Mouse (Mus musculus): Measurements from ENCODE around the gene Pacs1.

The Pacs1 gene

DNA sequence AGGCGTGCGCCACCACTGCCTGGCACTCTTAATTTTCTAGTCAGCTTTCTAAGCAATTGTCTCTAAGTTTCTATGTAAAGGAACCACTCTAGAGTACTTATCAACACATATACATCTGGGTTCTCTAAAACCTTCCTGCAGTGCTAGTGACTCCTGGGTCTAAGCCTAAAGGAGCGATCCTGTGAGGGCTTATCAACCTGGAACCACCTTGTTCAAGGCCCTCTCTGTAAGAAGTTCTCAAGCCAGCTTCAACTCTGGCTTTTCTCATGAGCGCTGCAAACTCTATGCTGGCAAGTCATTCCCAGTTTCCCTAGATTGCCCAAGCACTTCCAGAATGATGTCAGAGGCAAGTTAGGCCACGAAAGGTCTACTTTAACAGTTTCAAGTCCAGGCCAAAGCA, 5.9 kb downstream of the Pacs1 start:
- 96% methylated on average over 5 of the region's 5 CpGs for WGBS

- 65% methylated on average over 3 of the region's 3 CpGs for WGBS
Measured at GRCm38 (mm10) chr19:5257140-5257539, 15.8 kb downstream of the Pacs1 start.

- WGBS = 100% methylated on average over 1 of the region's 1 CpGs
Measured at GRCm38 (mm10) chr19:5236981-5237380, 35.9 kb downstream of the Pacs1 start.

- 53% methylated on average over 4 of the region's 4 CpGs for WGBS
Measured at GRCm38 (mm10) chr19:5232696-5233095, 40.2 kb downstream of the Pacs1 start.

DNA sequence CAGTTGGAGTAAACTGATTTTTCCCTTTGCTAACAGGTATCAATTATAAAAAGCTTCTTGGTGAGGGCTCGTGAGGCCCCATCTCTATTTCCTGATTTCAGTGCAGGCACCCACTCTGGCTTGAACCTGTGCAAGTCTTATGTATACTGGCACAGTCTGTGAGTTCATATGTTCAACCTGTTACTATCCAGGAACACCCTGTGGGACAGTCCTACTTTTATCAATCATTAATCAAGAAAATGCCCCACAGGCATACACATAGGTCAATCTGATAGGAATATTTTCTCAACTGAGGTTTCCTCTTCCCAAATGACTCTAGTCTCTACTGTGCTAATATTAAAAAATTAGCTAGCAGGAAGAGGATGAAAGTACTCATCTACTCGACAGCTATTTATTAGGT, 42.8 kb downstream of the Pacs1 start:
- WGBS = 83% methylated on average over 2 of the region's 2 CpGs

DNA sequence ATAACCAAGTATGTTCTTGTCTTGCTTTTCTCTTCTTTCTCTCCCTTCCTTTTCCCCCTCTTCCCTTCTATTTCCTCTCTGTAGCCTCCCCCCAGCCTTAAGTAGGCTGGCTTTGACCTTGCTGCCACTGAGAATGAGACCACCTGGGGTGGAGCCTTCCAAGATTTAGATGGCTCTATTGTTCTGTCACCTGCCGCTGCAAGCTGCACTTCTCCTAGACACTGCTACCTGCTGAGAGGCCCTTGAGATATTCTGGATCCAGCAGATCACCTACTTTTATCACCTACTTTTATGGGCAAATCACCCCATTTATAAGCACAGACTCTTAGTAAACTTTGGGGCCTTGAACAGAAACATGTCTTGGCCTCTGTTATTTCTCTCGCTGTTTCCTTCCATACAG, 48.3 kb downstream of the Pacs1 start:
- 49% methylated on average over 2 of the region's 2 CpGs for WGBS

GRCm38 (mm10) chr19:5224077-5224476, 48.8 kb downstream of the Pacs1 start:
- 84% methylated on average over 4 of the region's 4 CpGs for WGBS

DNA sequence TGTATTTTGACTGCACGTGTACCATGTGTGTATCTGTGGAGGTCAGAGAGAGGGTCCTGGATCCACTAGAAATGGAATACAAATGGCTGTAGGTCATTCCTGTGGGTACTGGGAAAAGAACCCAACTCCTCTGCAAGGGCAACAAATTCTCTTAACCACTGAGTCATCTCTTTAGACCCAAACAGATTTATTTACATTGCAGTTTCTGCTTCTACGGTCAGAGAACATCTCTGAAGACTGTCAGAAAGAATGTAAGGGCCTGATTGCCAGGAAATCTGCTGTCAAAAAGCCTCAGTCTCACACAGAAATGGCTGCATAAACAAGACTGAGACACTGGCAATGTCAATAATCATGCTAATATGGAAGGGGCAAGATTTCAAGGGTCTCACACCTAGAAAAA, 51.0 kb downstream of the Pacs1 start:
- WGBS = 79% methylated on average over 2 of the region's 2 CpGs

GRCm38 (mm10) chr19:5221219-5221723, 51.6 kb downstream of the Pacs1 start:
- WGBS = 28% methylated on average over 2 of the region's 2 CpGs

DNA sequence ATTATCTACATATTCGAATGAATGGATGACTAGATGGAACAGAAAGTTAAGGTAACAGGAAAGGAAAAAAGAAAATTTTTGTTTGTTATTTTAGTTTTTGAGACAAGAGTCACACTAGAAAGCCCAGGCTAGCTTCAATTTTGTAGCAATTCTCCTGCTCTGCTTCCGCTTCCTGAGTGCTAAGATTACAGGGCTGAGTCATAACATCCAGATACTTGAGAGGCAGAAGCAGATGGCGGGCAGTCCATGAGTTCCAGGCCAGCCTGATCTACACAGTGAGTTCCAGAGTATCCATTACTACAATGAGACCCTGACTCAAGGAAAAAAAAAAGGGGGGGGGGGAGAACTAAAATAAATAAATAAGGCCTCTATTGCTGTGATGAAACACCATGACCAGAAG, 52.5 kb downstream of the Pacs1 start:
- WGBS = 79% methylated on average over 3 of the region's 3 CpGs

DNA sequence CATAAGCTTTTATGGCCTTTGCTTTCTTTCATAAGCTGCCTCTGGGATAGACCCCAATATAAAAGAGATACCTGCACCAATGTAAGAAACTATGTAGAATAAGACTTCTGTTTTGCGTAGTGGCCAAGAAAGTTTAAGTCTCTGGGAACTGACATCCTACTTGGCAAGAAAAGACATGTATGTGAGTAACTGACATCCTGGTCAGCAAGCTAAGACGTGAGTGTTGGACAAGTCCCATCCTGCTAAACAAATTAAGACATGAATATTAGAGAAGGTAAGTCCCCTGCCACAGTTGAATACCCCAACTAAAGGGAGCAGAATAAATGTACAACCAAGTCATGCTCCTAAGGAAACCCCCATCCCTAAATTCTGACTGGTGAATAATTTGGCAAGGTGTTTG, 71.2 kb downstream of the Pacs1 start:
- 88% methylated on average over 2 of the region's 2 CpGs for WGBS

- 92% methylated on average over 4 of the region's 4 CpGs for WGBS
Measured at GRCm38 (mm10) chr19:5200617-5201016, 72.3 kb downstream of the Pacs1 start.

DNA sequence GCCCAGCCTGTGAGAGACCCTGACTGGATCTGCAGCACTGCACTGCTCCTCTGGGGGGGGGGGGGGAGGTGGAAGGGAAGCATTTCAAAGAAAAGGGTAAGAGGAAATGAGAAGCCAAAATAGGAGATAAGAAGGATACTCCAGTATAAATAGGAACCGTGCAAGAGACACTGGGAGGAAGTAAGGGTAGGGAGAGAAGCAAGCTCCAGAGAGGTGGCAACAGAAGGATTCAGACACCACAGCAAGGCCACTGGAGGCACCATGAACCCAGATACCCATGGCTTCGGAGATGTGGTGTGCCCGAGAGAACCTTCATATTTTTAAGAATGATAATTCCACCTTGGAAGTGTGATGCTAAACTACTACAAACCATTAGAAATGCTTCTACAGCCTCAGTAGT, 74.4 kb downstream of the Pacs1 start:
- WGBS = 66% methylated on average over 3 of the region's 3 CpGs

GRCm38 (mm10) chr19:5195417-5196035, 77.4 kb downstream of the Pacs1 start:
- WGBS = 56% methylated on average over 7 of the region's 7 CpGs

- WGBS = 82% methylated on average over 2 of the region's 2 CpGs
Measured at GRCm38 (mm10) chr19:5187439-5187838, 85.5 kb downstream of the Pacs1 start.

DNA sequence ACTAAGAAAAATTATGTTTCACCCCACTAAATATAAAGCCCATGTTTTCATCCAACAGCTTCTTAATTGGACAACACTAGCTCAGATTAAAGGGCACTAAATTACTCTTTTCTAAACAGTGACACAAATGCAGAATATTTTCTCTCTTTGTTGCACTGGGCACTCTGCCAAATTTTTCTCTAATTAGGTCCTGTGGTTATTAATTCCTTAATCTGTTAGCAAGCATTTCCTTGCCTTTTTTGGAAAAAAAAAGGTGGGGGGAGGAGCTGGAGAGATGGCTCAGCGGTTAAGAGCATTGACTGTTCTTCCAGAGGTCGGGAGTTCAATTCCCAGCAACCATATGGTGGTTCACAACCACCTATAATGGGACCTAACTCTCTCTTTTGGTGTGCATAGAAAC, 91.0 kb downstream of the Pacs1 start:
- 56% methylated on average over 2 of the region's 2 CpGs for WGBS

GRCm38 (mm10) chr19:5178631-5179030, 94.3 kb downstream of the Pacs1 start:
- 76% methylated on average over 5 of the region's 5 CpGs for WGBS

GRCm38 (mm10) chr19:5170430-5170829, 102.5 kb downstream of the Pacs1 start:
- 77% methylated on average over 1 of the region's 1 CpGs for WGBS

- 93% methylated on average over 4 of the region's 4 CpGs for WGBS
Measured at GRCm38 (mm10) chr19:5167477-5167876, 105.4 kb downstream of the Pacs1 start.

DNA sequence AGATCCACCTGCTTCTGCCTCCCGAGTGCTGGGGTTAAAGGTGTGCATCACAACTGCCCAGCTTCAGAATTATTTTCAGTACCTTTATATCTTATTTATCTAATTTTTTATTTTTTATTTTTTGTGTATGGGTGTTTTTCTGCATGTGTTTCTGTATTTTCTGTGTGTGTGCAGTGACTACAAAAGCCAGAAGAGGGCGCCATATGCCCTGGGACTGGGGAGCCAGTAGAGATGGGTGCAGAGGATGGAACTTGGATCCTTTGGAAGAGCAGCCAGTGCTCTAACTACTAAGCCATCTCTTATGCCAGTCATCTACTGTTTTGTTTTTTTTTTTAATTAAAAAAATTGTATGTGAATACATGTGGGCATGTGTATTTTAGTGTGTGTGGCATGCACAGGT, 108.5 kb downstream of the Pacs1 start:
- 78% methylated on average over 2 of the region's 2 CpGs for WGBS

DNA sequence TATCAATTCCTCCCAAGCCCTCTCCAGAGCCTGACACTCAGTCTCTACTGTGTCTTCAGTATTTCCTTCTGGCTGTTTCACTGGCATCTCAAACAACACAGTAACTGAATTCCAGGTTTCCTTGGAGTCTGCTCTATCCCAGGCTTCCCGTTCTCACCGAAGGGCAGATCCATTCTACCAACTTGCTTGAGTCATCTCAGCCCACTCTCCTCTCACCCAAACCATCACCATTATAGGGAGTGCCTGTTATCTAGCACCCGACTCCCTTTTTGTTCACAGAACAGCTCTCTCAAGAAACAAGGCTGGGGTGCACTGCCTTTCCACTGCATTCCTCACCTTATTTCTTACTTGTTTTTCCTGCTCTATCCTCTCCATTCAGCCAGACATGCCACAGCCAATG, 111.0 kb downstream of the Pacs1 start:
- 57% methylated on average over 3 of the region's 3 CpGs for WGBS

GRCm38 (mm10) chr19:5152261-5152660, 120.7 kb downstream of the Pacs1 start:
- 83% methylated on average over 6 of the region's 6 CpGs for WGBS

DNA sequence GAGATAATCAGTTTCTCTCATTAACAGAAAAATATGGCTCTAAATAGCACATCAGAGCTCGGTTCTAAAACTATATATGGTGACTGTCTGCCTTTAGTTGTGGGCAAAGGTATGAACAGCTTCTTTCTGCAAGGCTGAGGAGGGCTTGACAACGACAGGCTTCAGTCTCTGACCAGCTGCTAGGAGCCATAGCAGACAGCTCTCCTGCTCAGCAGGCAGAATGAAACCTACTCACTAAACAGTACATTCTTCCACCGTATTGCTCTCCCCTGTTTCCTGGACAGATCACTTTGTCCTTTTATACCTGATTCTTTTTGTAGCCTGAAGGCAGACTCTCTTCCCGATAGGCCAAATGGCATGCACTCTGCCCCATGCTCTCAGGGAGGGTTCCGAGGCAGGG, 121.2 kb downstream of the Pacs1 start:
- 60% methylated on average over 5 of the region's 5 CpGs for WGBS

DNA sequence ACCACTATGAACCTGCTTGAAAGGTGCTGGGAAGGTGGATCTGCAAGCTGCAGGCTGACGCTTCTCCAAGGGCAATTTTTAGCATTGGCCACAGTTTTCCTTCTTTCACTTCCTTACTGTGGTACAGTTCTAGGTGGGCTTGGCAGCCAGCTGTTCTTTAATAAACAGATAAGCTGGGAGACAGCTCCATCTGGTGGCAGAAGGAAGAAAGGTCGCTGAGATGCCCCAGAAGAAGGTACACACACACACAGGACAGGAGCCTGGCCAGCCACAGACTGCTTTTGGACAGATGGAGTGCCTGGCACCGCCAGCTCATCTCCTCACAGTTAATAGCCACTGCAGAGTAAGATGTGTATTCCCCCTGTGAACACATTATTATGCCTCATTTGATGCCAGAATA, 121.6 kb downstream of the Pacs1 start:
- 14% methylated on average over 3 of the region's 3 CpGs for WGBS

Measured in cerebral cortex, adult 2 months (tissue).